In genomic region chr11:21033234-21033822, GRCm38 (mm10) we compare ENCODE assay signal across 13 mouse cellular contexts. TPM values are rescaled to one million over a fixed set of nuclear protein-coding genes. Genes with fewer than 3 reads are reported as not detected.
DNase-seq lines count a peak whose midpoint lies in the region; ATAC-seq and TF ChIP-seq lines count a peak whose summit lies in the region.
"Had no signal": no experiment of that assay in that cellular context is flagged by ENCODE, and none has a peak within 500 bp of the region (broad histone marks: within the 10 kb centered on the region; RNA-seq: fewer than 3 reads in every experiment).

No protein-coding gene starts in this region.

- H3K4me1 ChIP-seq in kidney, adult 2 months (ENCODE audit: control insufficient read depth, insufficient read depth, low read length): no peaks in the 10 kb centered on the region; the same call in 1 of the 2 replicates
- H3K4me1 ChIP-seq in intestine, postnatal 0 days (replicated peaks; ENCODE audit: control insufficient read depth, insufficient read depth, low read length): peaks cover 4% of the 10 kb centered on the region; the same call in 1 of the 2 replicates

- TF ChIP-seq POLR2A in kidney, adult 2 months (IDR thresholded peaks at IDR 0.05; ENCODE audit: low read depth, low read length): no peak

- no peak for TF ChIP-seq CTCF in kidney, adult 2 months (conservative IDR thresholded peaks at IDR 0.05; ENCODE audit: insufficient read depth, insufficient read length, low read depth, low read length)
- TF ChIP-seq CTCF in intestine, postnatal 0 days (IDR thresholded peaks at IDR 0.05; ENCODE audit: low read depth): no peak

- H3K27ac ChIP-seq in kidney, adult 2 months (ENCODE audit: insufficient read depth, low read depth, low read length): peak overlapping the region; percentile 13; the same call in 1 of the 2 replicates
- H3K27ac ChIP-seq in intestine, postnatal 0 days (ENCODE audit: low read depth, low read length): peak overlapping the region; percentile 4; the same call in 1 of the 2 replicates
- H3K27ac ChIP-seq: hindbrain, embryonic 14.5 days; midbrain, embryonic 13.5 days; neural tube, embryonic 12.5 days had no signal

- H3K36me3 ChIP-seq in kidney, adult 2 months (ENCODE audit: control insufficient read depth, insufficient read depth, low read length): no peaks in the 10 kb centered on the region
- H3K36me3 ChIP-seq in intestine, postnatal 0 days (ENCODE audit: control insufficient read depth, insufficient read depth): no peaks in the 10 kb centered on the region
- H3K36me3 ChIP-seq: heart, embryonic 12.5 days; midbrain, embryonic 13.5 days; neural tube, embryonic 12.5 days had no signal

- no peak overlapping the region for H3K9ac ChIP-seq in intestine, postnatal 0 days (ENCODE audit: low read depth, low read length)
- H3K9ac ChIP-seq: heart, embryonic 12.5 days; hindbrain, embryonic 14.5 days; midbrain, embryonic 13.5 days; neural tube, embryonic 12.5 days had no signal

- DNase-seq in kidney, adult 2 months: no peak
- no peak for DNase-seq in kidney, adult 9 months
- DNase-seq in A20 (ENCODE audit: low read depth, low spot score) (peak; percentile 85), MEL-GATA-1-ER (ENCODE audit: extremely low read depth, low read depth) (peak; percentile 20)
- DNase-seq in spleen, postnatal 14 days (ENCODE audit: low spot score in 2 of 2): no peak
- DNase-seq in layer of hippocampus, adult 18-20 months (ENCODE audit: low spot score in 2 of 2): no peak
- DNase-seq: cerebellum, adult 9-10 months had no signal

- no peak overlapping the region for H3K4me3 ChIP-seq in kidney, adult 2 months (ENCODE audit: insufficient read depth, low read depth, low read length)
- no peak overlapping the region for H3K4me3 ChIP-seq in intestine, postnatal 0 days (ENCODE audit: low read depth, low read length)
- H3K4me3 ChIP-seq: heart, embryonic 12.5 days; midbrain, embryonic 13.5 days; neural tube, embryonic 12.5 days had no signal

- peak; percentile 41; the same call in 1 of the 2 replicates for ATAC-seq in intestine, postnatal 0 days
- ATAC-seq in megakaryocyte-erythroid progenitor cell, adult 5-6 weeks (replicated peaks; ENCODE audit: low FRiP score, low TSS enrichment, poor library complexity, severe bottlenecking): no peak
- ATAC-seq: midbrain, embryonic 13.5 days had no signal

- peaks cover 5% of the 10 kb centered on the region; the same call in 1 of the 2 replicates for H3K9me3 ChIP-seq in intestine, postnatal 0 days (ENCODE audit: control insufficient read depth)
- H3K9me3 ChIP-seq: midbrain, embryonic 13.5 days; neural tube, embryonic 12.5 days had no signal

- H3K4me2 ChIP-seq in intestine, postnatal 0 days (replicated peaks; ENCODE audit: low read depth): peak overlapping the region; percentile 24; the same call in 1 of the 2 replicates
- H3K4me2 ChIP-seq: heart, embryonic 12.5 days; hindbrain, embryonic 14.5 days; midbrain, embryonic 13.5 days; neural tube, embryonic 12.5 days had no signal

- WGBS in kidney, adult 2 months: 64% methylated on average over 14 of the region's 14 CpGs
- 52% methylated on average over 14 of the region's 14 CpGs for WGBS in intestine, postnatal 0 days

- no peaks in the 10 kb centered on the region for H3K27me3 ChIP-seq in kidney, adult 2 months (replicated peaks; ENCODE audit: control insufficient read depth, insufficient read depth, low read length)
- H3K27me3 ChIP-seq in intestine, postnatal 0 days (replicated peaks; ENCODE audit: control insufficient read depth, insufficient read depth, low read length): no peaks in the 10 kb centered on the region
- H3K27me3 ChIP-seq: heart, embryonic 12.5 days; midbrain, embryonic 13.5 days; neural tube, embryonic 12.5 days had no signal

RNA-seq across cellular contexts. Expression of gene Peli1, which starts 57.8 kb away (rescaled TPM):
- 8.5 and 8.8 TPM in 2 replicates for polyA plus RNA-seq in kidney, adult 2 months (2012; rRNA removed)
- 27.1 and 27.2 TPM in 2 replicates for polyA plus RNA-seq in intestine, postnatal 0 days (2015; fragmentation: Nextera tagmentation; extraction: Ambion mirVana)
- total RNA-seq in megakaryocyte-erythroid progenitor cell, adult 5-6 weeks (2014; fragmentation: Nextera tagmentation): 12.7 and 15.2 TPM in 2 replicates
- 13.1 and 18.8 TPM in 2 replicates for total RNA-seq in megakaryocyte-erythroid progenitor cell, adult 5-6 weeks (2017)
- total RNA-seq in layer of hippocampus, adult 18-20 months (2021): 10 to 100 TPM; 45.9 to 48.2 TPM

Comparison
In these comparisons a context has a peak if more than half of its experiments do, and no peak if none do; other contexts are left out.
1. DNase-seq: peak in A20 (single experiment) and MEL-GATA-1-ER (single experiment); none in kidney, adult 2 months (single experiment), kidney, adult 9 months (single experiment), spleen, postnatal 14 days (0 of 2) and layer of hippocampus, adult 18-20 months (0 of 2).